Mouse (Mus musculus): ENCODE results near the gene Cep89. TPM values are rescaled to one million over a fixed set of nuclear protein-coding genes. Genes with fewer than 3 reads are reported as not detected.

Gene Cep89
- polyA plus RNA-seq, 1 experiment from 2014 or later, result 59.9 TPM

DNA sequence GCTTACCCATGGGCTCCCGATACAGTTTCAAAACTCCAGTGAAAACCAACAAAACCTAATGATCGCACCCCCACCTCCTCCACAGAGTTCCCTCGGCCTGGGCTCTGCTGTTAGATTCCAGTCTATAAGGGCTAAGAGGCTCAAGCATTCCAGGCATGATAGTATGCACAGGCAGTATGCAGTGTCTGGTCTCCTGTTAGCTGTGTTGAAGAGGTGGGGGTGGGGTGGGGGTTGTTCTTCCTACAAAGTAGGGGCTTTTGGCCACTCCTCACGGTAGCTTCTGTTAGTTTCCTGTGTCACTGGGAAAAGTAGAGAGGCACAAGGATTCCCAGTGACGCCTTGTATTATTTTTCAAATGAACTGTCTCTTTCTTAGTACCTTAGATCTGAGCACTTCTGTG is 34.6 kb upstream of the Cep89 start:
- Histone ChIP-seq H3K4me1 (ENCODE audit: control insufficient read depth, insufficient read depth, low read length) (peaks cover 21% of the 10 kb centered on the region), H3K4me3 (ENCODE audit: low read length) (no peak overlapping the region), H3K27ac (ENCODE audit: low read depth, low read length) (peak overlapping the region; percentile 80; the same call in 1 of the 2 replicates), H3K4me2 (replicated peaks; ENCODE audit: low read depth, low read length) (no peak overlapping the region), H3K27me3 (ENCODE audit: control insufficient read depth, insufficient read depth, low read length) (no peaks in the 10 kb centered on the region), H3K9me3 (ENCODE audit: control insufficient read depth, low read length) (no peaks in the 10 kb centered on the region), H3K36me3 (ENCODE audit: control insufficient read depth, insufficient read depth, low read length) (no peaks in the 10 kb centered on the region), H3K9ac (ENCODE audit: low read depth, low read length) (no peak overlapping the region)
- ATAC-seq (ENCODE audit: low FRiP score, low TSS enrichment), result no peak
- WGBS, result 47% methylated on average over 5 of the region's 5 CpGs

DNA sequence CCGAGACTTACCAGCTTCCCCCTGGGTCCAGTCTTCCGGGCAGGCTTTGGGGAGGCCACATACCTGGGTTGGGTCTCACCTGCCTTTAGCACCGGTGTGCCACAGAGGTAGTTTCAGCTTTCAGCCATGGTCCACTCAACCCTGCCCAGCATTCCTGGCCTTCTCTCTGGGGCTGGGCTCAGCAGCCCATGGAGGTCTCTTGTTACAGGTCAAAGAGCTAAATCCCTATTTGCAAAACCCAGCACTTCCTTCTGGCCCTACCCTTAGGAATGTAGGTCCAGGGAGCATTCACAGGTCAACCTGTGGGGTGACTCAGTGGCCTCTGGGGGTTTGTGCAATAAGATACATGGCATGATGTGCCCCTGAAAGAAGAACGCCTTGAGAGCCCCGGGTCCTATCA is 34.0 kb upstream of the Cep89 start:
- H3K9me3 ChIP-seq (ENCODE audit: control insufficient read depth, low read length), result no peaks in the 10 kb centered on the region
- no peaks in the 10 kb centered on the region for H3K36me3 ChIP-seq (ENCODE audit: control insufficient read depth, insufficient read depth, low read length)
- no peak overlapping the region for H3K4me3 ChIP-seq (ENCODE audit: low read length)
- no peak overlapping the region for H3K4me2 ChIP-seq (replicated peaks; ENCODE audit: low read depth, low read length)
- peak overlapping the region; percentile 80 for H3K27ac ChIP-seq (ENCODE audit: low read depth, low read length)
- H3K4me1 ChIP-seq (ENCODE audit: control insufficient read depth, insufficient read depth, low read length), result peaks cover 21% of the 10 kb centered on the region
- ATAC-seq (ENCODE audit: low FRiP score, low TSS enrichment), result peak; percentile 75
- WGBS, result 48% methylated on average over 5 of the region's 5 CpGs
- H3K27me3 ChIP-seq (ENCODE audit: control insufficient read depth, insufficient read depth, low read length), result no peaks in the 10 kb centered on the region
- no peak overlapping the region for H3K9ac ChIP-seq (ENCODE audit: low read depth, low read length)

DNA sequence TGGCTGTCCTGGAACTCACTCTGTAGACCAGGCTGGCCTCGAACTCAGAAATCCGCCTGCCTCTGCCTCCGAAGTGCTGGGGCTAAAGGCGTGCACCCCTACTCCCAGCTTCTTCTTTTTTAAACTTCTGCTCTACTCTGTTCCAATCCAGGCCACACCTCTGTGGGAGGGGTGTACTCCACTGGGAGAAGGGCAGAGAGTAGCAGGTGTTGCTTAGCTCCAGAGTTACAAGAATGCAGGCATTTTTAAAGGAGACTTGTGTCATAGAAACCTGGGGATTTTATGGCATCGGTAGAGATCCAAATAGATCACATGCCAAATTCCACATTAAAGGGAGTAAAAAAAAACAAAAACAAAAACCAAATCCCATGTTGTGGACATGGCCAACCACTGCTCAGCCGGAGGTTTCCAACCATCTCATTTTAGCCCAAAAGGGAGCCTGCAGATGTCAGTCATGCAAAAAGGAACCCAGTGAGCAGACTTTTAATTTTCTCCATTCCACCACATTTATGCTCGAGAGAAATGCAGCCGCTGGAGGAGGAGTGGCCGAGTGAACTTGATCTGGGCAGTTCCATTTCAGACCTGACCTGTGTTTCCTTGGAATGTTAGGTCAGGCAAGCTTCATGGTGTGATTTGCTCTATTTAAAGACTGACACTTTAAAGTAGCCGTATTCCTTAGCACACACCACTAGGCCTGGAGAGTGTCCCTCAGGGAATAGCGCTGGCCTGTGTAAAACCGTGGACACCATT is 31.5 kb upstream of the Cep89 start:
- peak; percentile 58; the same call in 1 of the 2 replicates for ATAC-seq (ENCODE audit: low FRiP score, low TSS enrichment)
- peak overlapping the region; percentile 60 for H3K27ac ChIP-seq (ENCODE audit: low read depth, low read length)
- H3K27me3 ChIP-seq (ENCODE audit: control insufficient read depth, insufficient read depth, low read length), result no peaks in the 10 kb centered on the region
- 0 out of 2 replicates have a peak, but pooled peaks cover 3% of the 10 kb centered on the region for H3K9me3 ChIP-seq (ENCODE audit: control insufficient read depth, low read length)
- no peak overlapping the region for H3K9ac ChIP-seq (ENCODE audit: low read depth, low read length)
- no peak overlapping the region for H3K4me2 ChIP-seq (replicated peaks; ENCODE audit: low read depth, low read length)
- peaks cover 21% of the 10 kb centered on the region for H3K4me1 ChIP-seq (ENCODE audit: control insufficient read depth, insufficient read depth, low read length)
- no peaks in the 10 kb centered on the region for H3K36me3 ChIP-seq (ENCODE audit: control insufficient read depth, insufficient read depth, low read length)
- 38% methylated on average over 12 of the region's 12 CpGs for WGBS
- no peak overlapping the region for H3K4me3 ChIP-seq (ENCODE audit: low read length)

DNA sequence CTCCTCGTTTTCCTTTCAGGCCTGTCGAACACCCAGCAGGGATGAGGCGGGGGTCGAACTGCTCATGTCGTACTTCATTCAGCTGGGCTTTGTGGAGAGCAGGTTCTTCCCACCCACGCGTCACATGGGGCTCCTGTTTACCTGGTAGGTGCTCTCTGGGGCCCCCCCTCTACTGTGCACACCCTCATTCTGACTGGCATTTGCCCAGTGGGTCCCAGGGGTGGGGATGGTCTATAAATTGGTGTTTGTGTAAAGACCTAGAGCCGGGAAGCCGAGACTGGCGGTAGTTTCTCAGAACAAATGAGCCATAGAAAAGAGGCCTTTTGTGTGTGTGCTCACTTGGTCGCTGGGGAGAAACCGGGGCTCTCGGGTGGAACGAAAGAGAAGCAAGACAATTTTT is 25.7 kb upstream of the Cep89 start:
- no peak overlapping the region for H3K9ac ChIP-seq (ENCODE audit: low read depth, low read length)
- H3K4me1 ChIP-seq (ENCODE audit: control insufficient read depth, insufficient read depth, low read length), result peaks cover 9% of the 10 kb centered on the region; the same call in 1 of the 2 replicates
- 31% methylated on average over 14 of the region's 14 CpGs for WGBS
- peak overlapping the region; percentile 67 for H3K27ac ChIP-seq (ENCODE audit: low read depth, low read length)
- H3K36me3 ChIP-seq (ENCODE audit: control insufficient read depth, insufficient read depth, low read length), result no peaks in the 10 kb centered on the region
- H3K9me3 ChIP-seq (ENCODE audit: control insufficient read depth, low read length), result 0 out of 2 replicates have a peak, but pooled peaks cover 3% of the 10 kb centered on the region
- no peak overlapping the region for H3K4me3 ChIP-seq (ENCODE audit: low read length)
- H3K27me3 ChIP-seq (ENCODE audit: control insufficient read depth, insufficient read depth, low read length), result no peaks in the 10 kb centered on the region
- no peak overlapping the region for H3K4me2 ChIP-seq (replicated peaks; ENCODE audit: low read depth, low read length)
- ATAC-seq (ENCODE audit: low FRiP score, low TSS enrichment), result peak; percentile 67

DNA sequence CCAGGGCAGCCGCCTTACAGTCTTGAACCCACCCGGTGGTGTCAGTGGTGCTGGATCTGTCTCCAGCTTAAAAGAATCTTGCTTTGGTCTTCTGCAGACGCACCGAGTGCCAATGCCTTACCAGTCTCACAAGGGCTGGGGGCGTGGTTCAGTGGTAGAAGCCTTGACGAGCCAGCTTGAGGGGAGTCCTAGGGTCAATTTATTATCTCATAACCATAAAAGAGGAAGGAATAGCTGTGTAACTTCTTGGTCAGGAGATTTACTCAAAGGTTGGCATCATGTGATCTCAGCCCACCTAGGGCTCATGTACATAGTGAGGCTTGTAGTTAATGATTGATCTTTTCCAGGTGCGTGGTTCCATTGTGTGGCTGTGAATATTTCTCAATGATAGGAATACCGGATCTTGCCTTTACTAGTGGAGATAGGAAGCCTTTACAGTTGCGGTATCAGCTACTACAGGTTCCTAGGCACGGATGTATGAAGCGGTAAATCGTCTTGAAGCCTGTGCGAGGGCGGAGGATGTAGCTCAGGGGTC is 24.3 kb upstream of the Cep89 start:
- H3K4me1 ChIP-seq (ENCODE audit: control insufficient read depth, insufficient read depth, low read length), result peaks cover 9% of the 10 kb centered on the region; the same call in 1 of the 2 replicates
- ATAC-seq (ENCODE audit: low FRiP score, low TSS enrichment), result no peak
- no peaks in the 10 kb centered on the region for H3K36me3 ChIP-seq (ENCODE audit: control insufficient read depth, insufficient read depth, low read length)
- H3K9me3 ChIP-seq (ENCODE audit: control insufficient read depth, low read length), result 0 out of 2 replicates have a peak, but pooled peaks cover 3% of the 10 kb centered on the region
- H3K27me3 ChIP-seq (ENCODE audit: control insufficient read depth, insufficient read depth, low read length), result no peaks in the 10 kb centered on the region
- 82% methylated on average over 14 of the region's 14 CpGs for WGBS
- H3K4me3 ChIP-seq (ENCODE audit: low read length), result no peak overlapping the region
- peak overlapping the region; percentile 74; the same call in 1 of the 2 replicates for H3K27ac ChIP-seq (ENCODE audit: low read depth, low read length)
- no peak overlapping the region for H3K9ac ChIP-seq (ENCODE audit: low read depth, low read length)
- no peak overlapping the region for H3K4me2 ChIP-seq (replicated peaks; ENCODE audit: low read depth, low read length)

DNA sequence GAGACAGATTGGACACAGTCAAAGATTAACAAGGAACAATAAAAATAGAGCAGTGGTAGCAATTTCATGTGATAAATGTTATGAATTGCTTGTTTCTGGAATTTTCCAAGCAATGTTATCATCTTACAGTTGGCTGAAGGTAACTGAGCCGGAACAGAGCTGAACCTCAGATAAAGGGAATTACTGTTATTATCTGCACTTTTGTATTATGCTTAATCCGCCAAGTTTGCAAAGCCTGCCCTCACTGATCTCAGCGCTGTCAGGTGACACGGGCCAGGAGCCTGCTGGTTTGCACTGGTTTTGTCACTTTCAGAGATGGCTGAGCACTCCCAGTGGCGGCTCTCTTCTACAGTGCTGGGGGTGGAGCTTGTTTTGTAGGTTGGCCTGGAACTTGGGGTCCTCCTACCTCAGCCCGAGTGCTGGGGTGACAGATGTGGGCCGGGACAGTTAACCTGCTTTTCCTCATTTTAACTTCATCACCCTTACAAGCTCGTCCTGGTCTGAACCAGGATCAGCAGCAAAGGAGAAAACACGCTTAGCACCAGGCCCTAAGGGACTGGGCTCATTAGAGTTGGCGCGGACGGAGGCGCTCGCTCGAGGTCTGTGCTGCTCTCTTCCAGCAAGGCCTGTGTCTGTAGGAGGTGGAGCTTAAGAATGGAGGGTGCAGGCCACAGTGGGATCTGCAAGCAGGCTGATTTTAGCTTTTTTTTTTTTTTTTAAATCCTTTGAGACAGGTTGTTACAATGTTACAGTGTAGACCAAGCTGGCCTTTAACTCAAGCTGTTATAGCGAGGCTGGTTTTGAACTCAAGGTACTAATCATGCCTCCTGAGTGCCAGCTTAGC is 23.5 kb upstream of the Cep89 start:
- H3K27me3 ChIP-seq (ENCODE audit: control insufficient read depth, insufficient read depth, low read length), result no peaks in the 10 kb centered on the region
- H3K4me1 ChIP-seq (ENCODE audit: control insufficient read depth, insufficient read depth, low read length), result peaks cover 9% of the 10 kb centered on the region; the same call in 1 of the 2 replicates
- 69% methylated on average over 16 of the region's 16 CpGs for WGBS
- no peak overlapping the region for H3K9ac ChIP-seq (ENCODE audit: low read depth, low read length)
- peak overlapping the region; percentile 74; the same call in 1 of the 2 replicates for H3K27ac ChIP-seq (ENCODE audit: low read depth, low read length)
- H3K4me3 ChIP-seq (ENCODE audit: low read length), result no peak overlapping the region
- H3K4me2 ChIP-seq (replicated peaks; ENCODE audit: low read depth, low read length), result no peak overlapping the region
- ATAC-seq (ENCODE audit: low FRiP score, low TSS enrichment), result peak; percentile 65; the same call in 1 of the 2 replicates
- no peaks in the 10 kb centered on the region for H3K36me3 ChIP-seq (ENCODE audit: control insufficient read depth, insufficient read depth, low read length)
- H3K9me3 ChIP-seq (ENCODE audit: control insufficient read depth, low read length), result 0 out of 2 replicates have a peak, but pooled peaks cover 3% of the 10 kb centered on the region

DNA sequence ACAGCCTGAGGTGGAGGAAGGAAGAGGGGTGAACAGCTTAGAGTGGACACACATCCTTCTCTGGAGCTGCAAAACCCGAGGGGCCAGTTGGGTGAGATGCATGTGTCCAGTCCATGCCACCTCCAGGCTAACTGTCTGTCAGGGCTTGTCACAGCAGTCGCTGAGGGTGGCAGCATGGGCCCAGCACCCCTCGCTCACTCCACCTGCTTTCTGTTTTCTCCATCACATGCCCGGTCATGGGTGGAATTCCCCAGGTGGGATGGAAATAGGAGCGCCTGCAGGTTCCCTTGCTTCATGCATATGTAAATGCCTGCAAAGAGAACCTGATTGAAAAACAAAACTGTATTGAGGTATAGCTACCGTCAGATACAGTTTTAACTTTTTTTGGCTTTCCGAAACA is 22.6 kb upstream of the Cep89 start:
- Histone ChIP-seq H3K9ac (ENCODE audit: low read depth, low read length) (no peak overlapping the region), H3K36me3 (ENCODE audit: control insufficient read depth, insufficient read depth, low read length) (no peaks in the 10 kb centered on the region), H3K4me1 (ENCODE audit: control insufficient read depth, insufficient read depth, low read length) (peaks cover 9% of the 10 kb centered on the region; the same call in 1 of the 2 replicates), H3K27me3 (ENCODE audit: control insufficient read depth, insufficient read depth, low read length) (no peaks in the 10 kb centered on the region), H3K4me3 (ENCODE audit: low read length) (no peak overlapping the region), H3K9me3 (ENCODE audit: control insufficient read depth, low read length) (no peaks in the 10 kb centered on the region), H3K27ac (ENCODE audit: low read depth, low read length) (peak overlapping the region; percentile 74; the same call in 1 of the 2 replicates), H3K4me2 (replicated peaks; ENCODE audit: low read depth, low read length) (no peak overlapping the region)
- 78% methylated on average over 7 of the region's 7 CpGs for WGBS
- no peak for ATAC-seq (ENCODE audit: low FRiP score, low TSS enrichment)

DNA sequence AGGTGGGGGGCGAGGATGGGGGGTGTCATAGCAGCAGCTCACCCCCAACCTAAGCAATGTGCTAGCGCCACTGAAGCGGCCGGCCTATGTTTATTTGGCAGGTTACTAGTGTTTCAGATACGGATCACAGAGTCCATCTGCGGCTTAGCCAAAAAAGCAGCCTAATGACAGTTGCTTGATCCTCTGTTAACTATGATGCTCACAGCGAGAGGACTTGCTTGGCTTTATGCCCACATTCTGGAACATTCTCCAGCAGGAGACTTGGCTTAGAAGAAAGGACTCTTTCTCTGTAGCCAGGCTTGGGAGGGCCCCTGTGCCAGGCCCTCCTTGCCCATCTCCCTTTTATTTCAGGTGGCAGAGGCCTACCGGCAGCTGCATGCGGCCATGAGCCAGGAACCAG is 20.2 kb upstream of the Cep89 start:
- Histone ChIP-seq H3K9ac (ENCODE audit: low read depth, low read length) (no peak overlapping the region), H3K27me3 (ENCODE audit: control insufficient read depth, insufficient read depth, low read length) (no peaks in the 10 kb centered on the region), H3K27ac (ENCODE audit: low read depth, low read length) (no peak overlapping the region), H3K4me3 (ENCODE audit: low read length) (no peak overlapping the region), H3K4me1 (ENCODE audit: control insufficient read depth, insufficient read depth, low read length) (peaks cover 9% of the 10 kb centered on the region; the same call in 1 of the 2 replicates), H3K36me3 (ENCODE audit: control insufficient read depth, insufficient read depth, low read length) (no peaks in the 10 kb centered on the region; the same call in 1 of the 2 replicates), H3K4me2 (replicated peaks; ENCODE audit: low read depth, low read length) (no peak overlapping the region), H3K9me3 (ENCODE audit: control insufficient read depth, low read length) (no peaks in the 10 kb centered on the region)
- 77% methylated on average over 9 of the region's 9 CpGs for WGBS
- no peak for ATAC-seq (ENCODE audit: low FRiP score, low TSS enrichment)
